Mouse (Mus musculus) gastrocnemius, postnatal 36 days (tissue): Measurements from ENCODE around the gene Ttll11. TPM values are rescaled to one million over a fixed set of nuclear protein-coding genes. Genes with fewer than 3 reads are reported as not detected.

Experiments used
- DNase-seq, 2 experiments: peaks; one replicate each; pipeline ENCODE4 v3.0.0; 2022
- intact Hi-C: fragments of 180-260 bp; cut with DNase I; formaldehyde crosslinking; loops from one replicate; pipeline ENCODE4 v1.15.1; 2025
- total RNA-seq, 2 experiments: library from RNA; stranded (reverse); gene quantifications; 2 replicates each; pipeline ENCODE4 v1.2.3; 2021

The Ttll11 gene
- total RNA-seq, 2 experiments from 2014 or later: 2.7 TPM

DNA sequence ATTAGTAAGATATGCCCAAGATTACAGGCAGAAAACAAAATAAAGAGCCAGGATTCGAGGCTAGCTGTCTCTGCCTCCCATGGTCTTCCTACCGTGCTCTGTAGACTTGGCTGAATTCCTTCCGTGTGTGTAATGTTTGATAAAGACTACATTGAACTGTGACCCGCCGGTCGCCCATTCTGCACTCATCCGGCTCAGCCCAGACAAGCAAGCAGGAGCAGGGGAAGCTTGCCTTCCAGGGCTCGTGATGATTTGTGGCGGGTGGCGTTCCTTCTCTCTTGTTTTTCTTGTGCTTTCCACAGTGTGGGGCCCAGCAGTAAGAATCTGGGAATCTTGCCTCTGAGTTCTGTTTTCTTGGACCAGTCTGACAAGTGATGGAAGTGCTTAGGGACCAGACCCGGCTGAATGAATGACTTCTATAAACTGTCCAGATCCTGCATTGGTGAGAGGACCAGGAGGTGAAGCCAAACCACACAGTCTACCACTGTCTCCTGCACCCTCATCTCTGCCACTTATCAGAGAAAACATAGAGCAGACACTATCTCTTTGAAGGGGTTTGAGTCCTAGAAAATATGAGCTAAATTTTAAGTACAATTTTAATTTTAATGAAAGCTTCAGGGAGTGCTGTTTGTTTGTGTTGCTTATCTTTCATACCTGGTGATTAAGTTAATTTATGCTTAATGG is 146.8 kb downstream of the Ttll11 start:
- intact Hi-C loops: no loop called here
- DNase-seq: no peak

DNA sequence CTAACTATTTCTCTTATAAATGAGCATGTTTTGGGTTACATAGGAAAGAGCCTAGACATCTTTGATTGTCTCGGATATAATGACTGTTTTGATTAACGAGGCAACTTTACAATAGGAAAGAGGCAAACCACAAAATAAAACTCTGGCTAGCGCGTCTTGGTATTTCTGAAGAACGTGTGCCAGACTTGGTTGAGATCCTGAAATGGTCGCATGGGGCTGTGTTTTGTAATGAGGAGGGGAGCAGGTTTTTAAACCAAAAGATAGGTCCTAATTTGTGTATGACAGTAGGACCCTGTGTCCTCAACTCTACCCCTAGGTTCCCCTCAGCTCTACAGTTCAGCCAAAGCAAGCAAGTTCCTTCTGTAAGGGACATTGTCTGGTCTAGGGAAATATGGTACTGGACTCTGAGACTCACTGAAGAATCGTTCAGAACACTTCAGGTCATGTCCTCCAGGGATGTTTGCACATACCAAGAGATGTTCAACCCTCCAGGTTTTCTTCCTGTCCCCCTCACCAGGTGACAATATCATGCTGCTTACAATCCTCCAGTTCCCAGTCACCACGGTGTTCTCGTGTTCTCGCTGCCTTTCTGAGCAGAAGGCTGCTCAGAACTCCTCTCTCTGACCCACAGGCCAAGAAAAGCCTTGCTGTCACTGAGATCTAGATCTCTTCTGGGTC is 147.7 kb downstream of the Ttll11 start:
- intact Hi-C loops: no loop called here
- no peak for DNase-seq

DNA sequence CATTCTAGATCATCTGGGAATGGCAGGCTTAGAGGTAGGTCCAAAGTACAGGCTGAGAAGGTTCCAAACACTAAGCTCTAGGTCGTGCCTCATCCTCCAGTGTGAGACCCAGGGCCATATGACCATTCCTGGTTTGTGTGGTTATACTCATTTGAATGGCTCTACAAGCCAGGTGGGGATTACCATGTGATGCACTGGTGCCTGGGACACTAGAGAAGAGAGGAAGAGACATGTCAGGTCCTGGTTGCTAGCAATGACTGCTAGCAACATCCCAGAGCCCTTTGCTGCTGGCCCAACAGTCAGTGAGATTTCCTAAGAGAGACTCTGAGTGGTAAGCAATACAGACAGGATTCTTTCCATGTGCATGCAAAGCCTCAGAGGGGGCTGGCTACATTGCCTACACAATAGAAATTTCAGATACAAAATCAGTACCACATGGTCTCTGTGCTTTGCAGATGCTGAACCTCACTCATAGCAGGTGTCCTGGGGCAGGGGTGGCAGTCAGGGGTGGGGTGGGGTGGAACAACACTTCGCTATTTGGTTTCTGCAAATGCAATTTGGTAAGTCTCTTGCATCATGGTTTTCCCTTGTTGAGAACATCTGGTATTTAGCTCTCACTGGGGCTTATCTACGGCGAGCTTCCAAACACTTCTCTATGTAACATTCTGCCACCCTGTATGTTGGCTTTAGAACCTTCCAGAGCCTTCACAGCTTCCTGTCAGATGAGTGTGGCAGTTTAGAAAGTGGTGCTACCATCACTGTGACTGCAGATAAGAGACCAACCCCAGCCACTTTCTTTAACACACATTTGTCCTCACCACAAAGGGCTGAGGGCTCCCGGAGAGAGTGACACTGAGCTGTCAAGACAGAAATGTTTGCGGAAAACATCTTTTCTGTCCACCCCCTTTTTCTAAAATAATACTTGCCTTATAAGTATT is 148.5 kb downstream of the Ttll11 start:
- DNase-seq: no peak
- intact Hi-C loops: no loop called here

DNA sequence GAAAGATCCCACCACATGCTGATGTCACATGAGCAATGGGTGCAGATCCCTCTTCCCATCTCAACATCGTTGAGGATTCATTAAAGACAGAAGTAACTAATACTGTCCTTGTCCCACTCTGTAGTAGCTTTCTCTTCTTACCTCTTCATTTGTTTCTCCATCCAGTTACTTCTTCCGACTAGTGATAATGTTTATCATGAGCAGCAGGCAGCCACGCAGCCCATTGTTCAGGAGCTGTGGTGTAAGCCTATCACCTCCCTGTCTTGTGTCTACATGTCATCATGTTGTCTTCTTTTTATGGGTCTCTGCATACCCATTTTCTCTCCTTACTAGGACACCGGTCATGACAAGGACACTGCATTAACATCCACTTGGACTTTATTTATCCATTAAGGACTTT is 150.6 kb downstream of the Ttll11 start:
- intact Hi-C loops: no loop called here
- DNase-seq: no peak

DNA sequence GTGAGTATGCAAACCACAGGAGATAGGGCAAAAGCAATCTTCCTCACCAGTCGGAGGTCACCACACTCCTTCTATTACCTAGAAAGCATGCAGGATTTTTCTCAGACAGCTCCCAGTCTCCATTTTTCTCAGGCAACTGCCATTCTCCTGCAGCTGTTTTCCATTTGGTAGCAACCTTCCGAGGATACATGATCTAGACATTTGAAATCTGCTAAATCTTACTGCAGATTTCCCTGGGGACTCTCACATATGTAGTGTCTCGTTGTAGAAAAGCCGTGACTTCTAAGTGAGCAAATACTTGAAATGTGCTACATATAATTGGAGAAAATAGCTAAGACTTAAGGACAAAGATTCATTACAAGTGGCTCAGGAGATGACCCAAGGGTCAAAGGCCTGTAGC is 151.8 kb downstream of the Ttll11 start:
- no peak for DNase-seq
- intact Hi-C loops: no loop called here

DNA sequence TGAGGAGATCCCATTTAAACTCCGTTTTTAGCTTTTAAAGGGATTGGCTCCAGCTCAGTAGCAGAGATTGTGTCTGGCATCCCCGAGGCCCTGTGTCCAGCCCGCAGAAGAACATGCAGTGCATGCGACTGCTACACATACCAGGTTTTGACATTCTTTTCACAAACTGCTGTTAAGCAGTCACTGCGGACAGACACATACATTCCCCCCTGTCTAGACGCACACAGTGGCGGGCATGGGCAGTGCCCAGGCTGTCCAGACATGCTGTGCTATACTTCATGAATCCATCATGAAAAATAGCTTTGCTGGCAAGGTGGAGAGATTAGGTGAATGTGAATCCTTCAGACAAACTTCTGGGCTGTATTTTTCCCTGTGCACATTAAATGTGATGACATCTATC is 154.6 kb downstream of the Ttll11 start:
- no peak for DNase-seq
- intact Hi-C loops: no loop called here

DNA sequence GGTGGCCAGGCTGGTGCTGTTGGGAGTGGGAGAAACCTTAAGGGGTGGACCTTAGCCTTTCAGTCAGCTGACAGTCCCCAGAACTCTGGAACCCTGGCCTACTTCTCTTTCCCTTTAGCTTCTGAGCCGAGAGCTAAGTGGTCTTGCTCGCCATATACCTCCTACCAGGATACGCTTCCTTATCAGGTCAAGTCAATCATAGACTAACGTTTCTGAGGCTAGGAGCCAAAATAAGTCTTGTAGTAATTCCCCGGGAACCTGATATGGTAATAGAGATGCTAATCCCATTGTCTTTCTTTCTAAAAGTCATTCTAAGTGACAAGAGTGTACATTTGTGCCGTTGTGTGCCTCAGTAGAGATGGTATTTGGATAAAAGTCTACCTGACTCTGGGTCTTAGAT is 156.1 kb downstream of the Ttll11 start:
- intact Hi-C loops: no loop called here
- no peak for DNase-seq

DNA sequence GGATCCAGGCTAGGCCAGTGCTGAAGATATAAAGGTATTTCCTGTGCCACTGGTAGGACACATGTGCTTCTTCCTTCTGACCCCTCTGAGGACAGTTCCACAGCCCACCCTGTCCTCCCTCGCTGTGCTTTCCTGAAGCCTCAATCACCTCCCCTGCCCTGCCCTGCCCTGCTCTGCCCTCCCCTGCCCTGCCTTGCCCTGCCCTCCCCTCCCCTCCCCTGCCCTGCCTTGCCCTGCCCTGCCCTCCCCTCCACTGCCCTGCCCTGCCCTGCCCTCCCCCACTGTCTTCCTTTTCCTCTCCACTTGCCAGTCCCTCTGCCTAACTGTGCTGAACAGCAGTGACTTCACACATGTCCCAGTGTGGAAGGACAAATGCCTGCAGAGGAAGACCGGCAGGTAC is 160.8 kb downstream of the Ttll11 start:
- intact Hi-C loops: no loop called here
- no peak for DNase-seq

DNA sequence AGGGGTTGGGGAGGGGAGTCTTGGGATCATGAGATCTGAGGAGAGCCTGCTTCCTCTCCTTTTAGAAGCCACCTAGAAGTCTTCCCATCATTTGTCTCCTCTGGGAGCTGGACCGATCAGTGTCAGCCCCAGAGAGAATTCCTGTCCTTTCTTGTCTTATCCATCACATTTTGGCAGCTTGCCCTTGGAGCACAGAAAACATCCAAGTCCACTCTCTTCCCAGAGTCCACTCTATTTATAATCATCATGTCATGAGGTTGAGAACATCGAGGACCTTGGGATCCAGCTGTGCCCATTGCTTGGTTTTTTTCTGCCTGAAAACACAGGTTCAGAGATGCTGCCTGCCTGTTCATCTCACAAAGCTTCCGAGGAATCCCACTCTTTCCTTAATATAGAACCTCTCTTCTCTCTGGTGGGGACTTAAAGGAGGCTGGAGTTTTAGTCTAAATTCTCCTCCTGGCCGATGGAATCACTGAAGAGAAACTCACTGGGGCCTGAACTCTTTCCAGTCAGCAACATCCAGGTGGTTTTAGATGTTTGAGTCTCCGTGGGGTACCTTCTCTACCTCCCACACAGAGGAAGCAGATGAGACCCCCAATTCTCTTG is 163.6 kb downstream of the Ttll11 start:
- no peak for DNase-seq
- intact Hi-C loops: no loop called here

DNA sequence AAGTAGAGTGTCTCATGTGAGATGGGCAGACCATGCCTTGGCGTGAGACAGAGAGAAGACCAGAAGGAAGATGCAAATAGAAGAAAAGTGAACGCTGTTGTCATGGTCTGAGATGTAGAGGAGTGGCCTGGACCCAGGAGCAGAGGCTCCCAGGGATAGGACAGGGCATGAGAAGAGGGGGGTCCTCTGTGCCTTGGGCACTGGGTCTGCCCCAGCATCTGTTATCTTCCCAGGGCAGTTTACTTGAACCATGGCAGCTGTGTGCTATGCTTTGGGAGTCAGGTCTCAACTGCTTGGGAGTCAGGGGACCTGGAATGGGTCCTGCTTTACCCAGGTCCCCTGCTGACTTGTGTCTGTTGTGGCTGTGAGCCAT is 167.2 kb downstream of the Ttll11 start:
- no peak for DNase-seq
- intact Hi-C loops: no loop called here

DNA sequence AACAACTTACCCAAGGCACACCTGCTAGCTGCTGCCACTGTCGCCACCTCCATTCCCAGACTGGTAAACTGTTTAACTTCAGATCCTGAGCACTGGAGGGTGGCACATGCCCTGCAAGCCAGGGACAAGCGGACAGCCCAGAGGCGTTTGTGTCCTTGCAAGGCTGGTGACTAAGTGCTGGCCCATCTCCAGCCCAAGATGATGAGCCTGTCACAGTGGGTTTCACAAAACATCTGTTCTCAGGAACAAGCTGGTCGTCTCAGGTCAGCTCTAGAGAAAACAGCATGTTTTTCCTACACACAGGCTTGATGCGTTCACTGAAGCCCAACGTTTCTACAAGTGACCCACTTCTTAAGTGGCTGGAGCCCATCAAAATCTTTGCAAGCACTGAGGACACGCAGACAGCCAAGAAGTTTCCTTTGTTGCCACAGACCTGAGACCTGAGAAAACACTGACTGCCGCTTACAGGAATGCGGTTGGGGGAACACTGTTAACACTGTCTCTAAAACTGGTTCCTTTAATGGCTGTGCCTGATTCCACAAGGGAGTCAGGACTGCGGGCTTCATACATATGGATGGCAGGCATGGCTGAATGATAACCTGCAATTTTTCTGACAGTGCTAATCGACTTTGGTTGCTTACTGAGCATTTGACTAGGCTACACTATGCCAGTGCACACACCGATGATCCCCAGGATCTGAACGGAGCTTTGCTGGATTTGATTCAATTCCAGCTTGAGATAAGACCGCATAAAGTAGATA is 167.7 kb downstream of the Ttll11 start:
- no peak for DNase-seq

DNA sequence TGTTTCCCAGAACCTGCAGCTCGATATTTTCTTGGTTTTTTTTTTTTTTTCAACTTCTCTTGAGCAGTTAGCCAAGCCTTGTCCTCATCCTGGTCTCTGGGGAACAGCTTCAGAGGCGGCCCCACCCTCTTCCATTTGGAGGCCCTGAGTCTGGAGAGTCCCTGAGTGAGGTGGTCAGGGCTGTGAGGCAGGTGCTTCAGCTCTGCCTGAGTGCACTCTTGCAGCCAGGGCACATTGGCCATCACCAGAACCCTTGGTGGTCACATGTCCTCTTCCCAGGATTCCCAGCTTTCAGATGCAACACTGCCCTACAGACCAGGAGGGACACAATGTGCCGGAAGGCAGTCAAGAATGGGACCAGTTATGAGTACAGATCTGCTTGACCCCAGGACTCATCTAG is 169.7 kb downstream of the Ttll11 start:
- no peak for DNase-seq
- intact Hi-C loops: no loop called here

More for the DNA sequence above, 167.7 kb downstream of the Ttll11 start:
- intact Hi-C loops: no loop called here

DNA sequence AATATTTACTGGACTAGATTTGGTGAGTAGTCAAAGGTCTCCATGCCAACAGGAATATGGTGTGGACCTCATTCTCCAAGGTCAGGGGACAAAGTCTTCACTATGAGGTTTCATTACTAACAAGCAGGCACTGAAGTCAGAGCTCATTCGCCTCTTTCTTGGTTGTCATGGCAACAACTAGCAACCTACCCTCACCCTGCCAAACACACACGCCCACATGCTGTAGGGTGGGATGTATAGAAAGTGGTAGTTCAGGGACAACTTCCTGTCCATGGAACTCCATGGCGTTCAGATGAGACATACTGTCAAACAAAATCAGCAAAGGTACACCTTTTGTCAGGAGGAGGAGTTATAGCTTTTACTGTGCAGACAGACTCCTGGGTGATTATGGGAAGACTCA is 170.6 kb downstream of the Ttll11 start:
- intact Hi-C loops: no loop called here
- no peak for DNase-seq

DNA sequence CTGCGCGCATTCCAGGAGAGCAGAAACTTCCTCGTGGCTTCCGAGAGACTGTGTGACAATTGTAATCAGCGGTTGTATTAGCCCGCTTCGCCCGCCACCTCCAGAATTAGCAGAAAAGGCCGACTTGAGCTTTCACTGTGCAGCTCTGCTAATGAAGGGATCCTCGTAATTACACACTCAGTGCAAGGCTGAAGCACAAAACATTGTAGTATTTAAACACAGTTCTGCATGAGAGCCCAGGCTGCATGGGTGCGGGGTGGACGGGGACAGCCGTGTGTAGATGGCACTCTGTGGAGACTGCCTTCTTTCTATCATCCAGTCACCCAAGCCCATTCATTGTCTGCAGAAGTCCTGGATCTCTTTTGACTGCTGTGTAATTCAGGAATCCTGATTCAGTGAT is 173.8 kb downstream of the Ttll11 start:
- DNase-seq: no peak
- intact Hi-C loops: no loop called here

DNA sequence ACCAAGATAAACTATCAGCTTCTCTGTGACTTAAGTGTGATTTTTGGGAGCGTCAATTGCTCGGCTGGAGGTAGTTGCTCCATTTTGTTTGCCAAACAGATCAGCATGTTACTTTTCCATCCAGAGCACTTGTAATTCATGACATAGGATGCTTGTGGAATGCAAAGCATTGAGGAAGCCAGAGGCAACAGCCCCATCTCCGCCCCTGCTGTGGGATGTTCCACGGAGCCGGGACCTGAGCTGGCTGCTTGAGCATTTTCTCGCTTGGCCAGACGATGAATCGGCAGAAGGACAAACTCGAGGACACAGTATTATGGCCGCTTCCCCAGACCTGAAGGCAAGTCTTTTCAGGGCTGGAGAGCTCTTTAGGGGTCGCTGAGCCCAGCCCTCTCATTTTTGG is 176.6 kb downstream of the Ttll11 start:
- intact Hi-C loops: no loop called here
- no peak for DNase-seq

DNA sequence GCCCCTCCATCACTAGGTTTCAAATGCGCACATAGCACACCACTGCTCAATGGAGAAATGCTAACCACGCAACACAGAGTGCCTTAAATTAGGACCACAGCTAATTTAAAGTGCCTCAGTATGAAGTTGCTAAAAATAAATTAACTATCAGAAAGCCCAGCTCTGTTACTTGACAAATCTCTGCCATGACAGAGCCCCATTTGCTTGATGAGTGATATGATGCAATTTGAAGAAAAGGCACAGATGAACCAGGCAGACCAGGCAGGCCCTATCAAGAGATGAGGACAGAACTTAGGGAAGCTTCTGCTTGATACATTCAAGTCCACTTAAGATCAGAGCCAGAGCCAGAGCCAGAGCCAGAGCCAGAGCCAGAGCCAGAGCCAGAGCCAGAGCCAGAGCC is 178.0 kb downstream of the Ttll11 start:
- no peak for DNase-seq

DNA sequence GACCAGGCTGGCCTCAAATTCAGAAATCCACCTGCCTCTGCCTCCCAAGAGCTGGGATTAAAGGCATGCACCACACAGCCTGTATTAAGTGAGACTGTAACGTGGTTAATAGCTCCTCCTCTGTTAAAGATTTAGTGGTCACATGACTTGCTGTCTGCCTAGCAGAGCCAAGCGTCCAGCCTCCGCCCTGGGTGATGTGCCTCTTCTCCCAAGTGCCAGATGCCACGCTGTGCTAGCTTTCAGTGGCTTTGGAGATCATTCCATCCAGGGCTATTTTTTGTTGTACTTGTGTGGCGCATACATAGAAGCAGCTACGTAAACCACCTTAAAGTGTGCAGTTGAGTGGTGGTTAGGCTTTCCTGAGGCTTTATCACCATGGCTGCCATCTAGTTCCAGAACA is 180.6 kb downstream of the Ttll11 start:
- DNase-seq: no peak
- intact Hi-C loops: no loop called here

More for the DNA sequence above, 178.0 kb downstream of the Ttll11 start:
- intact Hi-C loops: no loop called here

DNA sequence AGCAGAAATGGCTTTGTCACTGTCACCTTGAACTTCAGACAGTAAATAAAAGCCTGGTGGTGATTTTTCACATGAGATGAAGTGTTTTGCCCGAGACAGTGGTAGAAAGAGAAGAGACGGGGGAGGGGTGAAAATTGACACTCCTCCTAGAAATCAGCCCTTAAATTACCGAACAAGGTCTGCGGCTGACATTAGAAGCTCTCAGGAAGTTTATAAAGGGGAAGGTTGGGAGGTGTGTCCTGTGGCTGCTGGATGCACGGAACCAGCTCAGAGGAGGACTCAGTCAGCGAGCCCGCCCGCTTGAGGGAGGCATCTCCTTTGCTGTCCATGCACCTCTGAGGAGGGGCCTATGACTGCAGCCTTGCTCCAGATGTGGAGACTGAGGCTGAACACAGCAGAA is 181.7 kb downstream of the Ttll11 start:
- DNase-seq: no peak
- intact Hi-C loops: no loop called here

DNA sequence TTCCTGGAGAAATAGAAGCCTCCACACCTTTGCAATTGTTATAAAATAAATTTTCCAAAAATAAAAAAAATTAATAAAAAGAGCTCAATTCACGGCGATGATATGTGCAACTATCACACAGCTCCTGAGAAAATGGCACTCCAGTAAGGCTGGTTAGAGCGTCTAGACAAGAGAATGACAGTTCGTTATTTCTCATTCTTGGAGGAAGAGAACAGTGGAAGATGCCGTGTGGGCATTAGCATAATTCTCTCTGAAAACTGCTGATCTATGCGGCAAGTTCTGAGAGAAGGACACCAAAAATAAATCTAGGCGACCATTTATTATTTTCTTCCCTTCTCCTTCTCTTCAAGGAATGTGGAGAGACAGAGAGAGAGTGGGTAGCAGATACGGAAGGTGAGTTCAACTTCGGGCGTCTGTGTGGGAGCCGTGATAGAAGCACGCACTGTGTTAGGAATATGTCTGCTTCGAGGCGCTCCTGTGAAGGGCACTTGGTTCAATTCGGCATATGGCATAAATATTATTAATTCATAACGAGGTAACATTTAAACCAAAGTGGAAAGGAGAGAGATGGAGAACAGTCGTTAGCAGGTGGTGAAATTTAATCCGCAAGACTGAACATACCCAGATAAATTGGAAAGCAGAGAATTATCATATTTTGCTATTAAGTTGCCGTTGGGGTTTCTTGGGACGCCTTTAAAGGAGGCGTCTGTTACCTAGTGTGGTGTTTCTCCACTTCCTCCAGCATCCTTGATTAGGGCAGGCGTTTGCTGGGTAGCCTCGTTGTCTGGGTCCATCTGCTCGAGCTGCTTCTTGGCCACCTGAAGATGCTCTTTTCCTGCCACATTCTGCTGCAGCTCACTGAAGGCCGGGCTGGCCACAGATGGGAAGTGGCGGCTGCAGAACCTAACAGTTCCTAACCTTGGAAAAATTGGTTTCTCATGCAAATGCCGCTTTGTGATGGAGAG is 190.1 kb downstream of the Ttll11 start:
- intact Hi-C loops: no loop called here
- DNase-seq: no peak
